Mouse (Mus musculus): Measurements from ENCODE around the gene Reg3a.
"Not testable (repeated sequence)": the region's sequence is repeated elsewhere in the genome, so short reads cannot be mapped to it uniquely, and the experiment has no call there.

DNA sequence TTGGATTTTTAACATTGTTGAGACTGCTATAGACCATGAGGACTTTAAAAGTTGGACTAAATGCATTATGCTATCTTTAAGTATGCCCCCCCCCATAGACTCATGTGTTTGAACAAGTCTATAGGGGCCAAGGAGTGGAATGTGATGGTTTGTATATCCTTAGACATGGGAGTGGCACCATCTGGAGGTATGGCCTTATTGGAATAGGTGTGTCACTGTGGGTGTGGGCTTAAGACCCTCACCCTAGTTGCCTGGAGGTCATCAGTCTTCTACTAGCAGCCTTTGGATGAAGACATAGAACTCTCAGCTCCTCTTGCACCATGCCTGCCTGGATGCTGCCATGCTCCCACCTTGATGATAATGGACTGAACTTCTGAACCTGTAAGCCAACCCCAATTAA lies 41.9 kb downstream of the Reg3a start, which contains the start of gene Reg1:
- TF ChIP-seq POLR2A (IDR thresholded peaks at IDR 0.05; ENCODE audit: control insufficient read depth, low read depth, low read length); CTCF (IDR thresholded peaks at IDR 0.05; ENCODE audit: control insufficient read depth, insufficient read depth, insufficient replicate concordance, low read depth, low read length): not testable (repeated sequence)

Data from testis, adult 2 months (tissue).